Mouse (Mus musculus) olfactory bulb, adult 2 months (tissue): ENCODE measurements at regions not wholly inside any gene's neighbourhood (a gene's known extent, or its start where the extent isn't known, plus 50 kb on each side); places are given as distances from the start of the nearest gene placed in this dataset.

ENCODE experiments used
- H3K27ac ChIP-seq: fragments of 200-500 bp; 2 replicates; pipeline ENCODE4 v1.5.1; 2012; ENCODE audit warnings: low read depth, low read length; ENCODE audit not compliant: insufficient read depth
- H3K4me1 ChIP-seq: fragments of 200-500 bp; 2 replicates; pipeline ENCODE4 v1.6.1; 2012; ENCODE audit warnings: low read length; ENCODE audit not compliant: control insufficient read depth, insufficient read depth
- H3K4me3 ChIP-seq: fragments of 200-500 bp; 2 replicates; pipeline ENCODE4 v1.5.1; 2012; ENCODE audit warnings: mild to moderate bottlenecking, low read depth, low read length, moderate library complexity; ENCODE audit not compliant: insufficient read depth
- CTCF ChIP-seq: fragments of 200-500 bp; IDR thresholded peaks from 2 replicates; pipeline ENCODE4 v1.5.1; 2012; ENCODE audit warnings: low read depth, mild to moderate bottlenecking, low read length, moderate library complexity; ENCODE audit not compliant: insufficient read depth
- POLR2A ChIP-seq: fragments of 200-500 bp; IDR thresholded peaks from 2 replicates; pipeline ENCODE4 v1.6.1; 2012; ENCODE audit warnings: mild to moderate bottlenecking, low read depth, low read length, moderate library complexity; ENCODE audit not compliant: insufficient read depth
- WGBS: fragments of 180-500 bp; shearing (Covaris S2); methylation state at CpG from one replicate; pipeline ENCODE4 v1.1.7; 2018; 5-methylcytosine and 5-hydroxymethylcytosine counted together

DNA sequence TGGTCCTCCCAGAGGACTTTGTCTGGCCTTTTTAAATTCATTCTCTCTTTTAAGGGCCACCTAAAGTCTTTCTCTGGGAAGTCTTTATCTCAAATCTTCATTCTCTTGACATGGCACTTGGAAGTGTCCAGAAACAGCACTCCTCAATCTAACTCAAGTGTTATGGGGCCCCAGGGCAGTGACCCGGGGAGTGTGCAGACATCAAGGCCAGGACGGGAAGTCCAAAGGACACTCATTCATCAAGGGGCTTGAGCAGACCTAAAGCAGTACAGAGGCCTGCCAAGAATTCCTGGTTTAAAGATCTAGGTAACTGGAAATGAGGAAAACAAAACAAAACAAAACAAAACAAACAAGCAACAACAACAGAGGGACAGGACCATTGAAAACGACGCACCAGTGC is 205.8 kb upstream of the Daam1 start:
- WGBS = 90% methylated on average over 4 of the region's 4 CpGs
- TF ChIP-seq POLR2A (no peak), CTCF (no peak)
- Histone ChIP-seq H3K4me1 (peaks cover 4% of the 10 kb centered on the region; the same call in 1 of the 2 replicates), H3K27ac (no peak overlapping the region), H3K4me3 (no peak overlapping the region)

DNA sequence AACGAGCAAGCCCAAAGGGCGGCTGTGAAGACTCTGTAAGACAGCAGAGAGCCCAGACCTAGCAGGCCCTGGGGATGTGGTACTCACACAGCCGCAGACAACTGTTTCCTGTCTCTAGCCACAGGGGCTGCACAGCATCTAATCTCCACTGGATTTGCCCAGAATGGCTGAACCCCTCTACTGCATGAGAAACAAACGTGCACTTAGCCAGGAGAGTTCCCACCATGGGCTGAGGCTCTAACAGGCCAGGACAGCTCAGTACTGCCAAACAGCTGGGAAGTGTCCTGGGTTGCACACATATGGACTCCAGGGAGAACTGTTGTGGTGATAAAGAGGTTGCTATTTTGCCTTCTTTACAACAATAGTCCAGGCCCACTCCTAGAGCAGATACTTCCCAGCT is 204.1 kb upstream of the Daam1 start:
- 92% methylated on average over 4 of the region's 4 CpGs for WGBS
- TF ChIP-seq CTCF = no peak
- no peak for TF ChIP-seq POLR2A
- H3K27ac ChIP-seq = no peak overlapping the region
- H3K4me3 ChIP-seq = no peak overlapping the region
- peaks cover 4% of the 10 kb centered on the region; the same call in 1 of the 2 replicates for H3K4me1 ChIP-seq

DNA sequence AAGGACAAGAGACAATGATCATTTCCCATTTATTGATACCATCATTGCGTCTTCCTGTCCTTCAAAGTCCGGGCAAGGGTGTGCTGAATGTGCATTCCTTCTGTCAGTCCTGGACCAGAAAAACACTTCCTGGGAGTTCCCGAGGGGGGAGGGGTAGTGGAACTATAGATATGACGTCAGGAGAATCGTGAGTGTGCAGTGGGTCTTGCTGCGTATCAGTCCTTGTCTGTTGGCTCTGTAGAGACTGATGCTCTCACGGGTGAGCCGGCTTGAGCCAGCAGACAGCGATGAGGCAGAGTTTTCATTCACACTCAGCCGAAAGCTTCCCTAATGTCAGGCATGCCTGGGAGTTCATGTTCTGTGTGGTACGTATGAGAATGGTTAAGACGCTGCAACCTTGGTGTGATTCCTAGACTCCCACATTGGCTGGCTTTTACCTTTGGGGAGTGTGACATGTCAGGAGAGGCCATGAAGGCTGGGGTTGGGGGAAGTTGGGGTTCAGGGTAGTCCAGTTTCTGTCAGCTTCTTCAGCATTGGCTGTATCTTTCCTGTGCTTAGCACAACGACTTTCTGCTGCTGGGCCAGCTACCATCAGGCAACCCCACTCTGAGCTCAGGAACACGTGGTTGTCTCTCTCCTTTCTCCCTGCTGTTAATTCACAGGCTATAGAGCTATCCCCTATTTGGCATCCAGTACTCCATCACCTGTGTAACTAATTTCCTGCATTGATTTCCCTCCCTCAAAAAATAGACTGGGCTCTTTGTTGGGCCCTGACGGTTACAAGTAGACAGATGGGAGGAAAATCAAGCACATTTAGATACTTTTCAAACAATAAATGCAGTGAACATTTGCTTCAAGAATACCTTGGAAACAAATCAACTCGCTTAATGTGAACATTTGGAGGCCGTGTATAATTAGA is 203.2 kb upstream of the Daam1 start:
- 76% methylated on average over 17 of the region's 17 CpGs for WGBS
- TF ChIP-seq CTCF (no peak), POLR2A (no peak)
- Histone ChIP-seq H3K4me3 (no peak overlapping the region), H3K4me1 (peaks cover 4% of the 10 kb centered on the region; the same call in 1 of the 2 replicates), H3K27ac (no peak overlapping the region)

- 63% methylated on average over 5 of the region's 5 CpGs for WGBS
- TF ChIP-seq POLR2A = no peak
- TF ChIP-seq CTCF = no peak
- Histone ChIP-seq H3K27ac (no peak overlapping the region), H3K4me1 (peaks cover 4% of the 10 kb centered on the region; the same call in 1 of the 2 replicates), H3K4me3 (no peak overlapping the region)
These were observed 202.5 kb upstream of the Daam1 start for GRCm38 (mm10) chr12:71628340-71628738.

DNA sequence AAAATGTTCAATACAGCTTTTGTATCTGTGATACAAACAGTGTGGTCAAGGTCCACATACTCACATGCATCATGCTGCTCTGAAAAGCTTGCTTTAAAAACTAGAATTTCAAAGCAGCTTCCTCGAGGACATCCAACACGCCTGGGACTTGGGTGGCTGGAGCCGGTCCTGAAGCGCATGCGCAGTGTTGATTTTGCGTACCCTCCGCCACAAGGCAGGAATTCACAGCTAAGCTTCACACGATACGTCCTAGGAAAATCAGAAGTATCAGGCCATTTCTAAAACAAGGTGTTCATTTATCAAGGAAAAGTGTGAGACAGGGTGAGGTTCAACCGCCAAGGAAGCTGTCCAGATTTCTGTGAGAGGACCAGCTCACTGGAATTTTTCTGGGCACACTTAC is 202.1 kb upstream of the Daam1 start:
- Histone ChIP-seq H3K27ac (no peak overlapping the region), H3K4me1 (peaks cover 4% of the 10 kb centered on the region; the same call in 1 of the 2 replicates), H3K4me3 (no peak overlapping the region)
- TF ChIP-seq CTCF = no peak
- no peak for TF ChIP-seq POLR2A
- WGBS = 87% methylated on average over 10 of the region's 10 CpGs

DNA sequence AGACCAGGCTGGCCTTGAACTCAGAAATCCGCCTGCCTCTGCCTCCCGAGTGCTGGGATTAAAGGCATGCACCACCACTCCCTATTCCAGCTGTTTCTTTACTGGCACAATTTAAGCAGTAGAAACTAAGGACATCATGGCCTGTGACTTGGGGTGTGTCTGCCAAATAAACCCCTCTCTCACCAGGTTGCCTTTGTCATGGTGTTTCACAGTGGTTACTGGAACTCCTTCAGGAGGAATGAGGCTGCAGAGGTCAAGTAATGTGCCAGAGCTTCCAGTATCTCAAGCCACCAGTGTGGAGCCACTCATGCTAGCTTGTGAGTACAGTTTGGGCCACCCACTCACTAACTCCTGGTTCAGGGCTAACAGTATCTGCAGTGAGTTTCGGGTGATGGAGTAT is 200.5 kb upstream of the Daam1 start:
- H3K27ac ChIP-seq = no peak overlapping the region
- H3K4me3 ChIP-seq = no peak overlapping the region
- TF ChIP-seq CTCF (no peak), POLR2A (no peak)
- no peaks in the 10 kb centered on the region for H3K4me1 ChIP-seq
- 98% methylated on average over 3 of the region's 3 CpGs for WGBS

GRCm38 (mm10) chr12:71636300-71636699 is 194.6 kb upstream of the Daam1 start:
- TF ChIP-seq CTCF = no peak
- no peak for TF ChIP-seq POLR2A
- no peaks in the 10 kb centered on the region; the same call in 1 of the 2 replicates for H3K4me1 ChIP-seq
- WGBS = 80% methylated on average over 6 of the region's 6 CpGs
- H3K4me3 ChIP-seq = no peak overlapping the region
- H3K27ac ChIP-seq = no peak overlapping the region

GRCm38 (mm10) chr12:71637248-71637647 is 193.6 kb upstream of the Daam1 start:
- WGBS = 87% methylated on average over 3 of the region's 3 CpGs
- no peak overlapping the region for H3K27ac ChIP-seq
- no peaks in the 10 kb centered on the region; the same call in 1 of the 2 replicates for H3K4me1 ChIP-seq
- no peak overlapping the region for H3K4me3 ChIP-seq
- TF ChIP-seq POLR2A = no peak
- no peak for TF ChIP-seq CTCF

- TF ChIP-seq POLR2A (no peak), CTCF (no peak)
- WGBS = 69% methylated on average over 8 of the region's 8 CpGs
- Histone ChIP-seq H3K4me3 (no peak overlapping the region), H3K27ac (no peak overlapping the region), H3K4me1 (no peaks in the 10 kb centered on the region; the same call in 1 of the 2 replicates)
These were observed 192.6 kb upstream of the Daam1 start for GRCm38 (mm10) chr12:71638246-71638645.
